Mouse (Mus musculus) small intestine, adult 2 months (tissue): ENCODE data around the gene Foxn2.

Experiments
- CTCF ChIP-seq: fragments of 200-500 bp; IDR thresholded peaks from 2 replicates; pipeline ENCODE4 v1.5.1; 2012; ENCODE audit warnings: low read depth, mild to moderate bottlenecking, control low read depth, inconsistent platforms, low read length, moderate library complexity, mixed read lengths; ENCODE audit not compliant: insufficient replicate concordance, insufficient read length; ENCODE audit errors: extremely low read depth
- POLR2A ChIP-seq: fragments of 200-500 bp; IDR thresholded peaks from 2 replicates; pipeline ENCODE4 v1.6.1; 2012; ENCODE audit warnings: low read depth, mild to moderate bottlenecking, control low read depth, inconsistent platforms, low read length, moderate library complexity

- no peak for TF ChIP-seq CTCF
- no peak for TF ChIP-seq POLR2A
Observed at GRCm38 (mm10) chr17:88403269-88403668, 37.2 kb upstream of the Foxn2 start.
